Mouse (Mus musculus): ENCODE measurements around the gene Ttc33.

- TF ChIP-seq POLR2A (IDR thresholded peaks at IDR 0.05; ENCODE audit: borderline replicate concordance, insufficient read depth, low read length): no peak
- TF ChIP-seq CTCF (IDR thresholded peaks at IDR 0.05; ENCODE audit: borderline replicate concordance, insufficient read depth, low read depth, low read length): no peak
These were observed 29.0 kb upstream of the Ttc33 start for GRCm38 (mm10) chr15:5156355-5156754.
